Mouse (Mus musculus) ES-E14 (cell line): ENCODE measurements at regions not wholly inside any gene's neighbourhood (a gene's known extent, or its start where the extent isn't known, plus 50 kb on each side); places are given as distances from the start of the nearest gene placed in this dataset.

ENCODE experiments used
- CHD2 ChIP-seq: IDR thresholded peaks from 2 replicates; pipeline ENCODE4 v1.6.1; 2014; ENCODE audit warnings: mild to moderate bottlenecking, low read depth, low read length, inconsistent platforms
- HCFC1 ChIP-seq: IDR thresholded peaks from 2 replicates; pipeline ENCODE4 v1.6.1; 2012; ENCODE audit warnings: low read length, inconsistent platforms, borderline replicate concordance; ENCODE audit not compliant: insufficient read depth

DNA sequence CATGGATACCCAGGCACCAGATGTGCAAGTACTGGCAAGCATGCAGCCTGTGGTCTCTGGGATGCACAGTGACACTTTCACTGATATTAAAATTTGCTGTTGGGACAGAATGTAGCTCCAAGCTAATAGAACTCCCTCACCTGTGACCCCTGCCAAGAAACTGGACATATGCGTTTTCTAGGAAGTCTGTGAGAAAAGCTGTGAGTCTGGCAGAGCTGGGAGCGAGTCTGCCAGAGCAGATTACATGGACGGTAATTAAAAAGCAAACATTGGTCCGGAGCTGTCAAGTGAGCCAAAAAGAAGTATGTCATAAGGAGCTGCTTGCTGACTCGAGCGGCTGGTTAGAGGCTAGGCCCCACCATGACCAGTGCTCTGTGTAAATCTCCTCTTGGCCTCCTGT lies 147.1 kb downstream of the Tsen15 start:
- TF ChIP-seq HCFC1: no peak
- no peak for TF ChIP-seq CHD2
